Mouse (Mus musculus) granulocyte monocyte progenitor cell, adult 5-6 weeks (primary cell): ENCODE data around the gene Sec23ip. TPM values are rescaled to one million over a fixed set of nuclear protein-coding genes. Genes with fewer than 3 reads are reported as not detected.
"Not testable (repeated sequence)": the region's sequence is repeated elsewhere in the genome, so short reads cannot be mapped to it uniquely, and the experiment has no call there.

Experiments used
- ATAC-seq: replicated peaks from 2 replicates; pipeline ENCODE4 v1.8.0; 2016; ENCODE audit warnings: mild to moderate bottlenecking, moderate TSS enrichment, inconsistent platforms; ENCODE audit not compliant: poor library complexity, severe bottlenecking
- total RNA-seq, 2 experiments: library from RNA; stranded (forward) in 1 of 2; stranded (reverse) in 1 of 2; fragments of 200-712, 200-1000 nt in 1 of 2; fragments of >200 nt in 1 of 2; fragmentation: Nextera tagmentation in 1 of 2; gene quantifications; 2 replicates each; pipeline ENCODE4 v1.2.3; 2014 to 2017

The Sec23ip gene
- total RNA-seq (2014; fragmentation: Nextera tagmentation) (29.6 and 32.0 TPM in 2 replicates), total RNA-seq (2017) (42.6 and 46.0 TPM in 2 replicates)

- ATAC-seq, result peak; percentile 76
These were observed at the start of gene Sec23ip for GRCm38 (mm10) chr7:128744684-128745485. Gene Sec23ip, plus strand, starts transcription at chr7:128744943.

- ATAC-seq, result not testable (repeated sequence)
These were observed 44.8 kb upstream of the Sec23ip start for GRCm38 (mm10) chr7:128699959-128700358.

- ATAC-seq, result peak; percentile 96
These were observed 39.0 kb upstream of the Sec23ip start for GRCm38 (mm10) chr7:128705735-128706134.

- ATAC-seq, result no peak
These were observed 26.8 kb upstream of the Sec23ip start for GRCm38 (mm10) chr7:128717991-128718390.

- ATAC-seq, result peak; percentile 80
These were observed 20.0 kb upstream of the Sec23ip start for GRCm38 (mm10) chr7:128724761-128725160.

- ATAC-seq, result 0 out of 2 replicates have a peak, but pooled peaks have one; percentile 2
These were observed 19.6 kb upstream of the Sec23ip start for GRCm38 (mm10) chr7:128725189-128725588.

- no peak for ATAC-seq
These were observed 17.7 kb upstream of the Sec23ip start for GRCm38 (mm10) chr7:128726999-128727398.

GRCm38 (mm10) chr7:128727701-128728100 is 17.0 kb upstream of the Sec23ip start:
- ATAC-seq, result no peak

GRCm38 (mm10) chr7:128728738-128729137 is 16.0 kb upstream of the Sec23ip start:
- ATAC-seq, result peak; percentile 65

GRCm38 (mm10) chr7:128731585-128731984 is 13.2 kb upstream of the Sec23ip start:
- ATAC-seq, result no peak

GRCm38 (mm10) chr7:128738041-128738440 is 6.7 kb upstream of the Sec23ip start:
- peak; percentile 57 for ATAC-seq

- ATAC-seq, result no peak
These were observed 5.7 kb upstream of the Sec23ip start for GRCm38 (mm10) chr7:128739116-128739461.

GRCm38 (mm10) chr7:128739462-128740277 is 5.1 kb upstream of the Sec23ip start:
- ATAC-seq, result peak; percentile 75

GRCm38 (mm10) chr7:128740334-128740733 is 4.4 kb upstream of the Sec23ip start, which contains the start of gene Mcmbp:
Gene Mcmbp, minus strand, starts transcription at chr7:128740495.
- ATAC-seq, result peak; percentile 63

- no peak for ATAC-seq
These were observed 845 bp upstream of the Sec23ip start for GRCm38 (mm10) chr7:128743898-128744297.

- ATAC-seq, result no peak
These were observed 1.4 kb downstream of the Sec23ip start for GRCm38 (mm10) chr7:128746151-128746550.

- no peak for ATAC-seq
These were observed 4.0 kb downstream of the Sec23ip start for GRCm38 (mm10) chr7:128748758-128749157.

- ATAC-seq, result no peak
These were observed 5.6 kb downstream of the Sec23ip start for GRCm38 (mm10) chr7:128750296-128750695.

- ATAC-seq, result no peak
These were observed 7.3 kb downstream of the Sec23ip start for GRCm38 (mm10) chr7:128752012-128752411.

- ATAC-seq, result no peak
These were observed 10.7 kb downstream of the Sec23ip start for GRCm38 (mm10) chr7:128755396-128755795.

- ATAC-seq, result no peak
These were observed 14.2 kb downstream of the Sec23ip start for GRCm38 (mm10) chr7:128758948-128759347.
